Mouse (Mus musculus) ES-Bruce4 (cell line): ENCODE data around the gene Txnrd1.

Source experiments
- CTCF ChIP-seq: IDR thresholded peaks from one replicate; pipeline ENCODE4 v1.8.1; 2011; ENCODE audit warnings: low read depth, low read length
- EP300 ChIP-seq: IDR thresholded peaks from 2 replicates; pipeline ENCODE4 v1.6.1; 2011; ENCODE audit warnings: low read depth, low read length; ENCODE audit not compliant: insufficient read depth
- POLR2A ChIP-seq: IDR thresholded peaks from one replicate; pipeline ENCODE4 v1.8.1; 2011; ENCODE audit warnings: low read length; ENCODE audit not compliant: insufficient read depth

- TF ChIP-seq CTCF, result no peak
- TF ChIP-seq EP300, result no peak
- no peak for TF ChIP-seq POLR2A
Observed at GRCm38 (mm10) chr10:82893872-82894650, 60.3 kb downstream of the Txnrd1 start.
